Mouse (Mus musculus) left cerebral cortex, adult 9 months (tissue): ENCODE measurements around the gene Cga.
"Not testable (repeated sequence)": the region's sequence is repeated elsewhere in the genome, so short reads cannot be mapped to it uniquely, and the experiment has no call there.

Experiments used
- DNase-seq, 2 experiments: peaks; one replicate each; pipeline ENCODE4 v3.0.0; 2022; ENCODE audit warnings: low spot score in 2 of 2

Gene Cga

DNA sequence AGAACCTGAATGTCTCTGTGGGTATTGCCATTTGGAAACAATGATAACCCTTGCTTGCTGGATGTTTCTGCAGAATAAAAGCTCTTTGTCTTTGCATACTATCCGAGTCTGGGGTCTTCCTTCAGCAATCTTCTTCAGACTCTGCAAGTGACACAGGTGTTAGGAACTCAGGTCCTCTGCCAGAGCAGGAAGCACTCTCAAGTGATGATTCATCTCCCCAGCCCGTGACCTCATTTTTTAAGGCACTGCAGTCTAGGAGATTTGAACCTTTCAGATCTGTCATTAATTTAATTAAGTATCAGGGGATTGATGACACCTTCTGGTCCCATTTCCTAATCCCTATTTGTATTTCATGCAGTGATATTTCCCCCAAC is 3.8 kb upstream of the Cga start:
- no peak for DNase-seq

DNA sequence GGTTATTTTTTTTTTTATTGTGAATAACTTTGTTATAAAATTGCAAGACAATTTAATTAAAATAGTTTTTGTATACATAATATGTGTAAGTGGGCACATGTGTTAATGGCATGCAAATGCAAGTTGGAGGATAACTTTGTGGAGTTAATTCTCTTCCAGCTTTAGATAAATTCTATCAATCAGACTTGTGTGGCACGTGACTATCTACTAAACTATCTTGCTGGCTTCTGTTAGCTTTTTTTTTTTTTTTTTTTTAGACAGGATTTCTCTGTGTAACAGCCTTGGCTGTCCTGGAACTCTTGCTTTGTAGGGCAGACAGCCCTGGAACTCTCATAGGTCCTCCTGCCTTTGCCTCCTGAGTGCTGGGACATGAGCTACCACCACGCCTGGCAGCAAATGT is 4.9 kb downstream of the Cga start:
- DNase-seq, result no peak

DNA sequence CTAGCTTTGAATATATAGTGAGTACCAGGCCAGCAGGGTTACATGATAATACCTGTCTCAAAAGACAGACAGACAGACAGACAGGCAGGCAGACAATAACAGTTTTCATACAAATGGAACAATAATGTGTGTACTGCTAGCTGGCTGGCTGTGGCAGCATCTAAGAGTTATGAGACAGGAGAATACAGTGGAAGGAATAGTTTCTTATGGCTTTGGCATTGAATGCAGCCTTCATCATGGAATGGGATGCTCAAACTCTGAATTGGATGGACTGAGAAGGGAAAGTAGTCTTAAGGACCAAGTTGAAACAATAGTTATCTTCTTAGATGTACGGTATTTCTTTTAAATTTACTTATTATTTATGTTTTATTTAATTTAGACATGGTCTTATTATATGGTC is 5.7 kb downstream of the Cga start:
- DNase-seq, result no peak

DNA sequence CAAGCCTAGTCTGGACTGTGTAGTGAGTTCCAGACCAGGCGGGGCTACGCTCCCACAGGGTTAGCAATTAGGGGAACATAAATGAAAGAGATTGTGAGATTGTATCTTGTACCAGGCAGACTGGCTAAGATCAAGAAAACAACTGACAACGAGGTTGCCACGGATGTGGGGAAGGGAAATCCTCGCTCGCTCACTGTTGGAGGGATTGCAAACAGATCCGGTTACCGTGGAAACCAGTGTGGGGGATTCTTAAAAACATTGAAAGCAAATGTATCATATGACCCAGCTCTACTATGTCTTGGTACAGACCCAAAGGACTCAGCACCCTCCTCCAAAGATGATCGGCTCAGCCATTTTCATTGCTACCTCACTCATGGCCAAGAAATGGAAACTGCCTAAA is 6.6 kb downstream of the Cga start:
- DNase-seq, result peak in 1 of 2 experiments; percentile 30

DNA sequence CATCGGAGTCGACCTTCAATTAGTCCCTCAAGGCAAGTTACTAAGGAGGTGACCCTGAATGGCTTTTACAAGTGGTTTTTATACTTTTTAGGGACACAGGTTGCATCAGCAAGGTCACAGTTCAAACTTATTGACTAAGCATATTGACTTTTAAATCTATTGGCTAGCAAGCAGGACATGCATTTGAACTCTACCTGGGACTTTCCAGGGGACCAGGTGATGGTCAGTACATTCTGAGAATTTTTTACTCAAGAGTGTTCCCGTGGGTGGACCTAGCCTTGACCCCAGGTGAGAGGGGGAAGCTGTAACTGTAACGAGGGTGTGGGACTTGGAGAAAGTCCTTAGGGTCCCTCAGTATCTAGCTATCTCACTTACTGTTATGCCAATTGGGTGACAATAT is 7.6 kb downstream of the Cga start:
- no peak for DNase-seq

DNA sequence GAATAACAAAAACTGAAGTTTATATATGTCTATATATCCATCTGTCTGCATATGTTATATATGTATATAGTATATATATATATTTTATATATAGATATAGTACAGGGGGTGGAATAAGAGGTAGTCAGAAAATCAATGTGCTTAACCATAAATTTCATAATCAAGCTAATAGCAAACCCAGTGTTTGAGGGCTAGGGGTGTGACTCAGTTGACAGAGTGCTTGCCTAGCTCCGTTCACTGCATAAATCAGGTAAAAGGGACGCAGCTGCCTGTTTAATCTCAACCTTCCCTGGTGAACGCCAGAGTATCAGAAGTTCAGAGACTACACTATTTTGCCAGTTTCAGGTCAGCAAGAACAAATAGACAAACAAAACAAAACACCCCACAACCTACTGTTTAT is 8.0 kb downstream of the Cga start:
- DNase-seq, result not testable (repeated sequence)

DNA sequence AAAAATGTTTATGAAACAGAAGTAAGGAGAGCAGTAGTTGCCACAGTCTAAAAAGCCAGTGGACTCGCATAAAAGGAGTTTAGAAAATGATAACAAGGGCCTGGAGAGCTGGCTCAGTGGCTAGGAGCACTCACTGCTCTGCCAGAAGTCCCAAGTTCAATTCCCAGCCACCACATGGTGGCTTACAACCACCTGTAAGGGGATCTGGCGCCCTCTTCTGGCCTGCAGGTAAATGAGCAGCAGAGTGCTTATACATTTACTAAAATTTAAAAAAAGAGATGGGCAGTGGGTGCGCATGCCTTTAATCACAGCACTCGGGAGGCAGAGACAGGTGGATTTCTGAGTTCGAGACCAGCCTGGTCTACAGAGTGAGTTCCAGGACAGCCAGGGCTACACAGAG is 11.8 kb downstream of the Cga start:
- no peak for DNase-seq

DNA sequence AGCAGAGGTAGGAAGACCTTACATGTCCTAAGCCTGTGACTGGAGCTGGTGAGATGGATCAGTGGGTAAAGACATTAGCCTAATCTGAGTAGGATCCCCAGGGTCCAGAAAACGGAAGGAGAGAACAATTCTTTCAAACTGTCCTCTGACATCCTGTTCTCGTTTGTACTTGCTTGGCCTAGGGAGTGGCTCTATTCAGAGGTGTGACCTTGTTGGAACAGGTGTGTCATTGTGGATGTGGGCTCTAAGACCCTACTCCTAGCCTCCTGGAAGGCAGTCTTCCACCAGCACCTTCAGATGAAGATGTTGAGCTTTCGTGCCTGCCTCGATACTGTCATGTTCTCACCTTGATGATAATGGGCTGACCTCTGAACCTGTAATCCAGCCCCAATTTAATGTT is 12.6 kb downstream of the Cga start:
- no peak for DNase-seq

DNA sequence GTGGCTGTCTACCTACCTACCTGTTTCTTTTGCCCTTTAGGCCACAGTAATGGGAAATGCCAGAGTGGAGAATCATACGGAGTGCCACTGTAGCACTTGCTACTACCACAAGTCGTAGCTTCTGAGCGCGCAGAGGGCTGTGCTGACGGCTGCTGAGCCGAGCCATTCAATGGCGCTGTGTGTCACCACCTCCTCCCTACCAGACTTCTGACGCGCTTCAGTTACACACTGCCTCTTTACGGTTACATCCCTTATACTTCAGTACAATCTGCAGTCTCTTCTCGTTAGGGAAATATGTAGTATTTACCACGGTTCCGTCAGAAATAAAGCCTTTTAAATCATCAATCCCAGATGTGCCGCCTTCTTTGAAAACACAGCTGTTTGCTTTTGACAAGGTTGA is 13.4 kb downstream of the Cga start:
- DNase-seq, result no peak

DNA sequence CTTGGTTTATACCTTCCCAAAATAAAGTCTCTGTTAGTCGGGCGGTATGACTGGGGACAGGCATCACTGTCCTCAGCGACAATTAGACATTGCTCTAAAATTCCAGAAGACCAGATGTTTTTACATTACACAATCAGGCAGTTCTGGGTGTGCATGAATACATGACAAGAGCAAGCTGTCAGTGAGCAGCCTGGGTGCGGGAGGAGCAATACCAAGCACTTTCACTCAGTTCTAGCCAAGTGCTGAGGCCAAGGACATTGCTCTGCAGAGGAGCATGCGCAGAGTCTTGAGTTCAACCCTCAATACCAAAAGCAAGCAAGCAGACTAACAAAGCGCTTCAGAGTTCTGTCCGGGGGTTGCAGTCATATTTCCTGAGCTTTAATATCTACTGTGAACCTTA is 14.5 kb downstream of the Cga start:
- DNase-seq, result no peak

DNA sequence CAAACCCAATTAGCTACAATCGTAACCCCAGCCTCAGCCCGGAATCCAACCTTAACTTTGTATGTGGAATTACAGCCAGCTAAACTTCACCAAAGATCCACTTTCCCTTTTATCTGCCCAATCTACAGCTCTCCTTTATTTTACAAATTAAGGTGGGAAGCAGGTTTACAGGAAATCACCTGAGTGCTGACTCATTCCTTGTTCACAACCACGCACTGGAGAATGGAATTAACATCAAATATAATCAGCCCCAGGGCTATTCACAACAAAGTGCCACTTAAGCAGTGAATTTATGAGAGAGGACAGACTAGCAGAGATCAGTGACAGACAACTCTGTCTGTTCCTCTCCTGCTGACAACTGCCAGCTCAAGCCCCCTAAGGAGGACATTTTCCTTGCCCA is 17.8 kb downstream of the Cga start:
- DNase-seq, result no peak

DNA sequence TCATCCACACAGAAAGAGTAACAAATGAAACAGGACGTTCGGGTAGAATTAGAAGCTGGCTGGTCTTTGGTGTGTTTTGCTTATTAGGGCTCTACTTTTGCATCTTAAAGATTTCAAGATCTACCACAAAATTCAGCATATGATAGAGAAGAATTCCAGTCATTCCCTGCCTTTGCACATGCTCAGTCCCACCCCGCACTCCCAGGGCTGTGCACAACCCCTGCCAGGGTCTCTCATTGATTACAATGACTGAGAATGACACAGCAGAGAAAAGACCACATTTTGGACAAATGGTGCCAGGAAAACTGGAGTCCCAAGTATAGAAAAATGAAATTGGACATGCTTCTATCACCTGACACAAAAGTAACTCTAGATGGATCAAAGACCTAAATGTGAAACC is 18.6 kb downstream of the Cga start:
- no peak for DNase-seq

DNA sequence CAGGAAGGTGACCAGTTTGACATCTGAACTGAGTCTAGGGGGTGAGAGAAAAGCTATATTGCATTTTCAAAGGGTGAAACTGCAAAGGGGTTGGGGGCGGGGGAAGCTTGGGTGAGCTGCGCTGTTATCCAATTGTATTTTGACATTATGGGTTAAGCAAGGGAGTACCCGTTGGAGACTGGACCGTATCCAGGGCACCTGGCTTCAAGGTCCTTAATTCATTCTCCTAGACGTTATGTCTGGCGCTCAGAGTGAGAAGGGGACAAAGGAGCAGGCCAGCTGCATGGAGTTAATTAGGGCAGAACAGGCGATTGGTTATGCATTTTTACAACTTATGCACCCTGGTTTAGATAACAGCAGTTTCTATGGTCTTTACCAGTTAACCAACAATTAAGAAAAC is 23.8 kb downstream of the Cga start:
- no peak for DNase-seq

DNA sequence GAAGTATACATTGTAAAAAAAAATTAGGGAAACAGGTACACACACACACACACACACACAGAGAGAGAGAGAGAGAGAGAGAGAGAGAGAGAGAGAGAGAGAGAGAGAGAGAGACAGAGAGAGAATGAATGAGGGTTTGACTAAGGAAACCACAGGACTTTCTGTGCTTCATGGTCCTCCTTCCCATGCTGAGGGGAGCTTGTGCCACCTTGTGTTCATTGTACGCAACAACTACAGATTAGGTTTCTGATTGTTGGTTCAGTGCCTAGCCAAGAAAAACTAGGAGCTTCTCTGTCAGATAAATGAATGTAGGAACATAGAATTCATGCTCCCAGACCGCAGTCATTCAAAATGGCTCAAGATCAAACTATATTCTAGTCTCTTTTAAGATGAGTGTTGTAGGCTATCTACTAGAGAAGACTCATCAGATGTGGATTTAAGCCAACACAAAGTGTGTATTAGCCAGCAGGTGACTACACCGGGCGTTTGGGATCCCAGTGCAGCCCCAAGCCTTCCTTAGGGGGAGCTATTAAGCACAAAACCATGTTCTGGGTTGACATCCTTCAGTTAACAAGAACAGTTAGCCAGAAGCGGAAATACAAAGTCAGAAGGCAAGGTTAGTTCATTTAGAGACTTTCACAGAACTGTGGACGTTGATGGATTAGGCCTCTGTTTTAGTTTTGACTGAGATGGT is 28.7 kb downstream of the Cga start:
- peak; percentile 18 to 69 for DNase-seq

DNA sequence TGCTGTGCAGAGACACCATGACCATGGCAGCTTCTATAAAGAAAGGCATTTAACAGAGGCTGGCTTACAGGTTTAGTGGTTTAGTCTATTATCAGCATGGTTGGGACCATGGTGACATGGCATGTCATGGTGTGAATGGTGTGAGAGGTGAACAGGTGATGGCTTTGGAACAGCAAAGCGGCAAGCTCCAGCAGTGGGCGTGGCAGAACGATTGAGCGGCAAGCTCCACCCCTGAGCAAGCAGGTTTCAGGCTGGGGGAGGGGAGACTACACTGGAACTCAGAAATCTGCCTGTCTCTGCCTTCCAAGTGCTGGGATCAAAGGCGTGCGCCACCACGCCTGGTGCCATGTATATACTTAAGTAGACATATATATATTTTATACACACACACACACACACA is 34.8 kb downstream of the Cga start:
- DNase-seq, result not testable (repeated sequence)

DNA sequence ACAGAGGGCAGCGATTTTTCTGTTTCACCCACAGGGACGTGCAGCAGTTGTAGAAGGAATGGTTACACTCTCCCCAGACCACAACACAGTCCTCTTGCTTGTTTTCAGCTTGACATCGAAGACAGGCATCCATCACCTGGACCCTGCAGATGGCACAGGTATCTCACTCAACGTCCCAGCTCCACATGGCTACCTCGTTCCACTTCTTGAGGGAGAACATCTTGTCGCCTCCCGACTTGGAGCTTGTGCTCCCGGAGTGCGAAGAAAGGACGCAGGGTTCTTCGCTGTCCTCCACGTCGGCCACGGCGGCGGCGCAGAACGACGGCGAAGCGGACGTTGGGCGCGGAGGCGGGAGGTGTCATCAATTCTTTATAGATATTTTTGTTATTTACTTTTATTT is 47.5 kb downstream of the Cga start:
- no peak for DNase-seq

DNA sequence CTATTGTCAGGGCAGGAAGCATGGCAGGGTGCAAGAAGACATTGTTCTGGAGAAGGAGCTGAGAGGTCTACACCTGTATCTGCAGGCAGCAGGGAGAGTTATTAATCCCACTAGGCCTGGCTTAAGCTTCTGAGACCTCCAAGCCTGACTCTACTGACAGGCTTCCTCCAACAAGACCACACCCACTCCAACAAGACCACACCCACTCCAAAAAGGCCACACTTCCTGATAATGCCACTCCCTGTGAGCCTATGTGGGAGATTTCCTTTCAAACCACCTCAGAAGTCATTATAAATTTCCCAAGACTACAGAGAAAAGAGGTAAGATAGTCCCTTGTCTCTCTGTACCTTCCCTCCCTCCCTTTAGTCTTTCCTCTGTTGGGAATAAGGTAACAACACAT is 53.6 kb downstream of the Cga start:
- DNase-seq, result no peak

DNA sequence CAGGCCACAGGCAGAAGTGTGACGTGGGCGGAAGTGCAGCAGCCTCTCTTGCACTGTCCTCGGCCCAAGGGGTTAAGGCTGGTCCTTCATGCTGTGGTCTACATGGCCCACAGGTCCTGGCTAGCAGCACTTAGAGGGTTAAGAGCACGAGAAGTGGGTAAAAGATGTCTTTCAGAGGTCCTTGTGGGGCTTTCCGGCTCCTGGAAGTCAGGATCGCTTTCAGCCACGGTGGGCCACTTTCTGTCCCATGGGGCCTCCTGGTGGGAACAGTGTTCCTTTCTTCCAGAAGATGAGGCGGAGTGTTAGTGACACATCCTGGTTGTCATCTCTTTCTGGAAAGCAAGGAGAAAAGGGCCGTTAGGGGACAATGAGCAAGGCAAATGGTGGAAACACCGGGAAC is 60.1 kb downstream of the Cga start:
- DNase-seq, result no peak
